Mouse (Mus musculus): ENCODE results near the gene A230050P20Rik. TPM values are rescaled to one million over a fixed set of nuclear protein-coding genes. Genes with fewer than 3 reads are reported as not detected.

A230050P20Rik gene
- total and polyA plus RNA-seq, 3 experiments: 63.7 to 199 (median 190) TPM

- H3K4me3 ChIP-seq (ENCODE audit: control insufficient read depth in 1 of 2, insufficient read depth in 1 of 2, low read depth in 2 of 2, low read length in 2 of 2): no peak overlapping the region
- no peak for TF ChIP-seq BHLHE40 (IDR thresholded peaks at IDR 0.05; ENCODE audit: borderline replicate concordance, low read depth, low read length)
- TF ChIP-seq POLR2AphosphoS5 (IDR thresholded peaks at IDR 0.05; ENCODE audit: borderline replicate concordance, low read depth, low read length): peak; percentile 95; the same call in 1 of the 2 replicates
These were observed 40.3 kb upstream of the A230050P20Rik start for GRCm38 (mm10) chr9:20828127-20828526.

GRCm38 (mm10) chr9:20830901-20831643, 37.4 kb upstream of the A230050P20Rik start:
- Histone ChIP-seq H3K27me3 (ENCODE audit: control insufficient read depth in 1 of 2, insufficient read depth in 2 of 2, low read length in 2 of 2) (peaks cover 28 to 40% of the 10 kb centered on the region in 2 experiments), H3K27ac (ENCODE audit: control insufficient read depth, low read depth, low read length) (no peak overlapping the region), H3K9me3 (replicated peaks; ENCODE audit: insufficient read depth, low read length) (no peaks in the 10 kb centered on the region), H3K36me3 (ENCODE audit: control insufficient read depth in 1 of 2, insufficient read depth in 2 of 2, low read length in 2 of 2) (no peaks in the 10 kb centered on the region), H3K4me1 (ENCODE audit: control insufficient read depth in 1 of 2, insufficient read depth in 2 of 2, low read length in 2 of 2) (no peaks in the 10 kb centered on the region), H3K9ac (ENCODE audit: control insufficient read depth, low read depth, low read length, poor library complexity, severe bottlenecking) (peak overlapping the region; percentile 14; the same call in 1 of the 2 replicates), H3K79me2 (ENCODE audit: control insufficient read depth, insufficient read depth, low read length, poor library complexity) (no peaks in the 10 kb centered on the region), H3K4me3 (ENCODE audit: control insufficient read depth in 1 of 2, insufficient read depth in 1 of 2, low read depth in 2 of 2, low read length in 2 of 2) (no peak overlapping the region)
- DNase-seq (ENCODE audit: low read depth, low spot score): peak; percentile 95
- TF ChIP-seq MYC (IDR thresholded peaks at IDR 0.05; ENCODE audit: low read depth, low read length): no peak
- TF ChIP-seq NRF1 (IDR thresholded peaks at IDR 0.05; ENCODE audit: insufficient read depth, low read depth, low read length, poor library complexity, severe bottlenecking): no peak
- TF ChIP-seq RCOR1 (IDR thresholded peaks at IDR 0.05; ENCODE audit: low read depth, low read length): no peak
- TF ChIP-seq ZNF384 (IDR thresholded peaks at IDR 0.05; ENCODE audit: low read depth, low read length): peak; percentile 55; the same call in 1 of the 2 replicates
- TF ChIP-seq TCF12 (IDR thresholded peaks at IDR 0.05; ENCODE audit: low read depth, low read length): no peak
- TF ChIP-seq ETS1 (IDR thresholded peaks at IDR 0.05; ENCODE audit: low read depth, low read length): no peak
- TF ChIP-seq POLR2AphosphoS5 (IDR thresholded peaks at IDR 0.05; ENCODE audit: borderline replicate concordance, low read depth, low read length): no peak
- TF ChIP-seq USF1 (IDR thresholded peaks at IDR 0.05; ENCODE audit: low read depth, low read length): no peak
- TF ChIP-seq HCFC1 (IDR thresholded peaks at IDR 0.05; ENCODE audit: low read depth, low read length): no peak
- peak; percentile 59; the same call in 1 of the 2 replicates for TF ChIP-seq BHLHE40 (IDR thresholded peaks at IDR 0.05; ENCODE audit: borderline replicate concordance, low read depth, low read length)
- peak in 2 of 3 experiments; percentile 99 to 100; a peak in 5 of 6 replicates for TF ChIP-seq CTCF (IDR thresholded peaks at IDR 0.05 in 2 of 3, conservative IDR thresholded peaks at IDR 0.05 in 1 of 3; ENCODE audit: control insufficient read depth in 1 of 3, insufficient read depth in 1 of 3, low read depth in 2 of 3, low read length in 3 of 3, poor library complexity in 1 of 3, severe bottlenecking in 1 of 3)
- no peak for TF ChIP-seq ELF1 (IDR thresholded peaks at IDR 0.05; ENCODE audit: low read depth, low read length)
- TF ChIP-seq MYB (IDR thresholded peaks at IDR 0.05; ENCODE audit: low read depth, low read length): no peak
- TF ChIP-seq MEF2A (IDR thresholded peaks at IDR 0.05; ENCODE audit: extremely low read depth, insufficient replicate concordance, low read depth, low read length, poor library complexity, severe bottlenecking): no peak
- TF ChIP-seq SMC3 (IDR thresholded peaks at IDR 0.05; ENCODE audit: low read depth, low read length): peak; percentile 100
- TF ChIP-seq RAD21 (IDR thresholded peaks at IDR 0.05; ENCODE audit: low read depth, low read length): peak; percentile 95
- TF ChIP-seq MAX (IDR thresholded peaks at IDR 0.05; ENCODE audit: low read length): no peak
- no peak for TF ChIP-seq CHD2 (IDR thresholded peaks at IDR 0.05; ENCODE audit: low read length)
- no peak for TF ChIP-seq POLR2AphosphoS2 (IDR thresholded peaks at IDR 0.05; ENCODE audit: low read length)
- peak; percentile 87; the same call in 1 of the 2 replicates for TF ChIP-seq UBTF (IDR thresholded peaks at IDR 0.05; ENCODE audit: borderline replicate concordance, insufficient read depth, low read depth, low read length)
- no peak for TF ChIP-seq GATA1 (IDR thresholded peaks at IDR 0.05; ENCODE audit: low read depth, low read length)
- no peak for TF ChIP-seq GABPA (IDR thresholded peaks at IDR 0.05; ENCODE audit: low read depth, low read length)
- TF ChIP-seq MAFK (IDR thresholded peaks at IDR 0.05; ENCODE audit: borderline replicate concordance, low read depth, low read length): no peak
- peak; percentile 35; the same call in 1 of the 2 replicates for TF ChIP-seq TBP (IDR thresholded peaks at IDR 0.05; ENCODE audit: low read depth, low read length)
- TF ChIP-seq JUND (IDR thresholded peaks at IDR 0.05; ENCODE audit: low read depth, low read length): no peak
- TF ChIP-seq ZKSCAN1 (IDR thresholded peaks at IDR 0.05; ENCODE audit: low read depth, low read length): no peak
- no peak for TF ChIP-seq ZMIZ1 (IDR thresholded peaks at IDR 0.05; ENCODE audit: low read depth, low read length)
- no peak for TF ChIP-seq MAZ (IDR thresholded peaks at IDR 0.05; ENCODE audit: low read depth, low read length)
- no peak for TF ChIP-seq CHD1 (IDR thresholded peaks at IDR 0.05; ENCODE audit: low read depth, low read length)

More at GRCm38 (mm10) chr9:20828127-20828526, 40.3 kb upstream of the A230050P20Rik start:
- peaks cover 42 to 47% of the 10 kb centered on the region in 2 experiments for H3K27me3 ChIP-seq (ENCODE audit: control insufficient read depth in 1 of 2, insufficient read depth in 2 of 2, low read length in 2 of 2)
- no peaks in the 10 kb centered on the region for H3K79me2 ChIP-seq (ENCODE audit: control insufficient read depth, insufficient read depth, low read length, poor library complexity)
- no peaks in the 10 kb centered on the region for H3K4me1 ChIP-seq (ENCODE audit: control insufficient read depth in 1 of 2, insufficient read depth in 2 of 2, low read length in 2 of 2)
- H3K9ac ChIP-seq (ENCODE audit: control insufficient read depth, low read depth, low read length, poor library complexity, severe bottlenecking): no peak overlapping the region
- H3K36me3 ChIP-seq (ENCODE audit: control insufficient read depth in 1 of 2, insufficient read depth in 2 of 2, low read length in 2 of 2): no peaks in the 10 kb centered on the region
- DNase-seq (ENCODE audit: low read depth, low spot score): no peak
- H3K27ac ChIP-seq (ENCODE audit: control insufficient read depth, low read depth, low read length): no peak overlapping the region
- no peaks in the 10 kb centered on the region for H3K9me3 ChIP-seq (replicated peaks; ENCODE audit: insufficient read depth, low read length)
